Mouse (Mus musculus) forebrain, embryonic 13.5 days (tissue): Measurements from ENCODE around the gene Fdx1l. TPM values are rescaled to one million over a fixed set of nuclear protein-coding genes. Genes with fewer than 3 reads are reported as not detected.
"Not testable (repeated sequence)": the region's sequence is repeated elsewhere in the genome, so short reads cannot be mapped to it uniquely, and the experiment has no call there.

Source experiments
- ATAC-seq: fragments of 200-750 bp; cut with Nextera tagmentation; 2 replicates; pipeline ENCODE4 v1.8.0; 2017
- H3K27ac ChIP-seq: fragments of 300-500 bp; sonication (generic); 2 replicates; pipeline ENCODE4 v1.5.1; 2015; ENCODE audit warnings: inconsistent platforms, mild to moderate bottlenecking, moderate library complexity
- H3K27me3 ChIP-seq: fragments of 300-500 bp; sonication (generic); 2 replicates; pipeline ENCODE4 v1.6.1; 2015; ENCODE audit warnings: mild to moderate bottlenecking, inconsistent platforms
- H3K36me3 ChIP-seq: fragments of 300-500 bp; sonication (generic); 2 replicates; pipeline ENCODE4 v1.6.1; 2015; ENCODE audit warnings: mild to moderate bottlenecking, inconsistent platforms; ENCODE audit not compliant: poor library complexity, severe bottlenecking
- H3K4me1 ChIP-seq: fragments of 300-500 bp; sonication (generic); 2 replicates; pipeline ENCODE4 v1.6.1; 2015; ENCODE audit warnings: inconsistent platforms
- H3K4me2 ChIP-seq: fragments of 300-500 bp; sonication (generic); 2 replicates; pipeline ENCODE4 v1.6.1; 2015; ENCODE audit warnings: inconsistent platforms, mild to moderate bottlenecking, moderate library complexity
- H3K4me3 ChIP-seq: fragments of 300-500 bp; sonication (generic); 2 replicates; pipeline ENCODE4 v1.5.1; 2015; ENCODE audit warnings: mild to moderate bottlenecking, inconsistent platforms
- H3K9ac ChIP-seq: fragments of 300-500 bp; sonication (generic); 2 replicates; pipeline ENCODE4 v1.6.1; 2015; ENCODE audit warnings: mild to moderate bottlenecking, inconsistent platforms
- H3K9me3 ChIP-seq: fragments of 300-500 bp; sonication (generic); replicated peaks from 2 replicates; pipeline ENCODE4 v1.6.1; 2016; ENCODE audit warnings: inconsistent platforms
- WGBS: fragments of 180-500 bp; shearing (Covaris S2); methylation state at CpG from one replicate; pipeline ENCODE4 v1.1.7; 2015; 5-methylcytosine and 5-hydroxymethylcytosine counted together
- polyA plus RNA-seq: library from polyadenylated mRNA; unstranded; fragments of >200 nt; fragmentation: Nextera tagmentation; extraction: Ambion mirVana; gene quantifications from 2 replicates; pipeline ENCODE4 v1.2.1, GENCODE M21; 2015

The Fdx1l gene
- polyA plus RNA-seq, 1 experiment from 2014 or later: 46.0 TPM

DNA sequence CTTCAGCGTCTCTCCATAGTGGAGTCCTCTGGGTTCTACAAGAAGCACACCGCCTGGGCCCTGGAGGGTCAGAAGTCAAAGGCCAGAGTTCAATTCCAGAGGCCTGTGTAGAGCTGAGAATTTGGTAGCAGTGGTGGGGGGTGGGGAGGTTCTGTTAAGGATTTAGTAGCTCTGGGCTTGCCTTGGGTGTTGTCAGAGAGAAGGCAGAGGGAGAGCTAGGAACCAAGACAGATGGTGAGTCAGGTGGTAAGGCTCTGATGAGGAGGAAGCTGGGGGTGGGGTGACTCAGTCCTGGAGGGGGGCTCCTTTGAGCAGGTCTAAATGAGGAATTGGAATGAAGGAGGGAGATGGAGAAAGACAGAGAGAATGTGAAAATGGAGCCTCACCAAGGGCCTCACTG is 10.5 kb downstream of the Fdx1l start:
- ATAC-seq: no peak
- Histone ChIP-seq H3K4me3 (no peak overlapping the region), H3K4me1 (no peaks in the 10 kb centered on the region), H3K27ac (no peak overlapping the region), H3K4me2 (no peak overlapping the region), H3K9ac (no peak overlapping the region), H3K9me3 (no peaks in the 10 kb centered on the region), H3K36me3 (peaks cover 52% of the 10 kb centered on the region), H3K27me3 (no peaks in the 10 kb centered on the region)
- WGBS: 83% methylated on average over 2 of the region's 2 CpGs

- H3K36me3 ChIP-seq: no peaks in the 10 kb centered on the region
- H3K4me2 ChIP-seq: no peak overlapping the region
- 65% methylated on average over 10 of the region's 10 CpGs for WGBS
- peaks cover 5% of the 10 kb centered on the region; the same call in 1 of the 2 replicates for H3K27me3 ChIP-seq
- no peaks in the 10 kb centered on the region for H3K9me3 ChIP-seq
- no peak overlapping the region for H3K9ac ChIP-seq
- H3K4me1 ChIP-seq: no peaks in the 10 kb centered on the region
- H3K4me3 ChIP-seq: no peak overlapping the region
- ATAC-seq: no peak
- H3K27ac ChIP-seq: no peak overlapping the region
These were observed 21.8 kb downstream of the Fdx1l start for GRCm38 (mm10) chr9:21051578-21051977.

- Histone ChIP-seq H3K4me2 (no peak overlapping the region), H3K9ac (no peak overlapping the region), H3K27me3 (peaks cover 12% of the 10 kb centered on the region), H3K36me3 (no peaks in the 10 kb centered on the region), H3K9me3 (no peaks in the 10 kb centered on the region), H3K27ac (no peak overlapping the region), H3K4me3 (no peak overlapping the region), H3K4me1 (no peaks in the 10 kb centered on the region)
- 78% methylated on average over 3 of the region's 3 CpGs for WGBS
- ATAC-seq: no peak
These were observed 28.2 kb downstream of the Fdx1l start for GRCm38 (mm10) chr9:21045235-21045634.

GRCm38 (mm10) chr9:21044785-21045184 is 28.6 kb downstream of the Fdx1l start:
- peaks cover 16% of the 10 kb centered on the region for H3K27me3 ChIP-seq
- not testable (repeated sequence) for H3K4me2 ChIP-seq, H3K9me3 ChIP-seq, H3K27ac ChIP-seq, H3K4me3 ChIP-seq, H3K4me1 ChIP-seq, ATAC-seq, H3K36me3 ChIP-seq, H3K9ac ChIP-seq
- WGBS: 68% methylated on average over 1 of the region's 1 CpGs

DNA sequence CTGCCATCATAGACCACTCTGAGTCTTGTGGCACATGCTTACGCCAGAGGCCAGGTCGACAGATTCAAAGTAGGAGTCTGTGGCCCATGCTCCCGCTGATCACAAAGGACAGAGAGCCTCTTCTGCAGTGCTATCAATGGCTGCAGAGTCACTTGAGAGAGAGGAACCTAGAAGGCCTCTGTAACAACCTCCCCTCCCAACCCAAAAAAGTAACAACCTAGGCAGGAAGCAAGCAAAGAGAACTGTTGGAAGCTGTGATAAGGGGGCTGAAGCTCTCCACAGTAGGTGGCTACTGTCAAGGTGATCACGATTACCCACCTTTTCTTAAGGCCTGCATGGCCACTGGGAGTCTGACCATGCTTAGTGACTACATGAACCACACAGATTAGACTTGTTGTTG is 29.9 kb downstream of the Fdx1l start:
- H3K4me1 ChIP-seq: no peaks in the 10 kb centered on the region
- H3K9me3 ChIP-seq: no peaks in the 10 kb centered on the region
- H3K4me2 ChIP-seq: no peak overlapping the region
- H3K4me3 ChIP-seq: no peak overlapping the region
- peaks cover 29% of the 10 kb centered on the region for H3K27me3 ChIP-seq
- no peak overlapping the region for H3K9ac ChIP-seq
- H3K27ac ChIP-seq: no peak overlapping the region
- ATAC-seq: no peak
- no peaks in the 10 kb centered on the region for H3K36me3 ChIP-seq
- 88% methylated on average over 4 of the region's 4 CpGs for WGBS

- 44% methylated on average over 4 of the region's 4 CpGs for WGBS
- no peak for ATAC-seq
- no peak overlapping the region for H3K4me3 ChIP-seq
- peaks cover 16% of the 10 kb centered on the region for H3K4me1 ChIP-seq
- H3K36me3 ChIP-seq: no peaks in the 10 kb centered on the region
- H3K4me2 ChIP-seq: no peak overlapping the region
- no peak overlapping the region for H3K27ac ChIP-seq
- H3K27me3 ChIP-seq: peaks cover 47% of the 10 kb centered on the region
- H3K9me3 ChIP-seq: no peaks in the 10 kb centered on the region
- H3K9ac ChIP-seq: no peak overlapping the region; the same call in 1 of the 2 replicates
These were observed 32.1 kb downstream of the Fdx1l start for GRCm38 (mm10) chr9:21041308-21041707.

DNA sequence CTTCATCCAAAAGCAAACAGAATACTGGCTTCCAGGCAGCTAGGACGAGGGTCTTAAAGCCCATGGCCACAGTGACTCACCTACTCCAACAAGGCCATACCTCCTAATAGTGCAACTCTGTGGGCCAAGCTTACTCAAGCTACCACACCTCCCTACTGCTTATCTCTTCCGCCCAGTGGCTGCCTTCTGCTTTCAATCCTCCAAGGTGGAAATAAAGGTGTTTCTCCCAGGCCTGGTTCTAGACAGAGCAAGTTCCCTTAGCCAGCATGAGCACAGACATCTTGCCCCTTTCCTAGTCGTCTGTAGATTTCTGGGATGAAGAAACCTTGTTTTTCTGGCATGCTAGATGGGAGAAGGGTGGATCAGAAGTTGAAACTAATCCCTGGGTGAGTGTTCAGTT is 33.6 kb downstream of the Fdx1l start:
- Histone ChIP-seq H3K27ac (no peak overlapping the region), H3K4me2 (no peak overlapping the region), H3K36me3 (no peaks in the 10 kb centered on the region), H3K4me1 (peaks cover 19% of the 10 kb centered on the region), H3K4me3 (no peak overlapping the region), H3K9ac (no peak overlapping the region), H3K9me3 (no peaks in the 10 kb centered on the region), H3K27me3 (peaks cover 62% of the 10 kb centered on the region)
- WGBS: 73% methylated on average over 3 of the region's 3 CpGs
- no peak for ATAC-seq

GRCm38 (mm10) chr9:21037481-21037891 is 35.9 kb downstream of the Fdx1l start:
- Histone ChIP-seq H3K27me3 (peaks cover 84% of the 10 kb centered on the region), H3K36me3 (no peaks in the 10 kb centered on the region), H3K9me3 (no peaks in the 10 kb centered on the region), H3K9ac (peak overlapping the region; percentile 64), H3K27ac (no peak overlapping the region), H3K4me3 (peak overlapping the region; percentile 42), H3K4me2 (peak overlapping the region; percentile 66), H3K4me1 (peaks cover 30% of the 10 kb centered on the region)
- ATAC-seq: peak; percentile 50; the same call in 1 of the 2 replicates
- WGBS: 1% methylated on average over 31 of the region's 31 CpGs

- Histone ChIP-seq H3K4me2 (peak overlapping the region; percentile 66), H3K27me3 (peaks cover 92% of the 10 kb centered on the region), H3K4me1 (peaks cover 38% of the 10 kb centered on the region), H3K4me3 (peak overlapping the region; percentile 42), H3K36me3 (no peaks in the 10 kb centered on the region), H3K9me3 (no peaks in the 10 kb centered on the region), H3K27ac (no peak overlapping the region), H3K9ac (no peak overlapping the region)
- no peak for ATAC-seq
- WGBS: under 1% methylated on average over 22 of the region's 22 CpGs
These were observed 36.7 kb downstream of the Fdx1l start for GRCm38 (mm10) chr9:21036666-21037065.

DNA sequence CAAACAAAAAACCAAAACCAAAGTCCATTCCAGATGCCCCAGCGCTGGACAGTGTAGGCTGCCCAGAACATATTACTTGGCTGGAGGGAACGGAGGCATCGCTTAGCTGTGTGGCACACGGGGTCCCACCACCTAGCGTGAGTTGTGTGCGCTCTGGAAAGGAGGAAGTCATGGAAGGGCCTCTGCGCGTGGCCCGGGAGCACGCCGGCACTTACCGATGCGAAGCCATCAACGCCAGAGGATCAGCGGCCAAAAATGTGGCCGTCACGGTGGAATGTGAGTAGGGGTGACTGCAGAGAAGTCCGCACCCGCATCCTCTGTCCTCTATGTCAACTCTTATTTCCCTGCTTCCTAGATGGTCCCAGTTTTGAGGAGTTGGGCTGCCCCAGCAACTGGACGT is 37.3 kb downstream of the Fdx1l start:
- H3K4me3 ChIP-seq: peak overlapping the region; percentile 42; the same call in 1 of the 2 replicates
- no peaks in the 10 kb centered on the region for H3K9me3 ChIP-seq
- H3K4me2 ChIP-seq: peak overlapping the region; percentile 66; the same call in 1 of the 2 replicates
- no peak for ATAC-seq
- peaks cover 44% of the 10 kb centered on the region for H3K4me1 ChIP-seq
- WGBS: 7% methylated on average over 20 of the region's 20 CpGs
- no peak overlapping the region for H3K9ac ChIP-seq
- H3K36me3 ChIP-seq: no peaks in the 10 kb centered on the region
- peaks cover 97% of the 10 kb centered on the region for H3K27me3 ChIP-seq
- H3K27ac ChIP-seq: no peak overlapping the region

GRCm38 (mm10) chr9:21035586-21035985 is 37.8 kb downstream of the Fdx1l start:
- H3K27me3 ChIP-seq: peaks cover 99% of the 10 kb centered on the region
- H3K9ac ChIP-seq: no peak overlapping the region
- H3K4me1 ChIP-seq: peaks cover 49% of the 10 kb centered on the region
- no peak overlapping the region for H3K4me3 ChIP-seq
- no peak overlapping the region for H3K4me2 ChIP-seq
- no peak overlapping the region for H3K27ac ChIP-seq
- H3K36me3 ChIP-seq: no peaks in the 10 kb centered on the region
- no peak for ATAC-seq
- H3K9me3 ChIP-seq: no peaks in the 10 kb centered on the region
- WGBS: 11% methylated on average over 9 of the region's 9 CpGs

- Histone ChIP-seq H3K4me2 (no peak overlapping the region), H3K9ac (no peak overlapping the region), H3K4me1 (peaks cover 59% of the 10 kb centered on the region)
These were observed 38.8 kb downstream of the Fdx1l start for GRCm38 (mm10) chr9:21034481-21035085.

DNA sequence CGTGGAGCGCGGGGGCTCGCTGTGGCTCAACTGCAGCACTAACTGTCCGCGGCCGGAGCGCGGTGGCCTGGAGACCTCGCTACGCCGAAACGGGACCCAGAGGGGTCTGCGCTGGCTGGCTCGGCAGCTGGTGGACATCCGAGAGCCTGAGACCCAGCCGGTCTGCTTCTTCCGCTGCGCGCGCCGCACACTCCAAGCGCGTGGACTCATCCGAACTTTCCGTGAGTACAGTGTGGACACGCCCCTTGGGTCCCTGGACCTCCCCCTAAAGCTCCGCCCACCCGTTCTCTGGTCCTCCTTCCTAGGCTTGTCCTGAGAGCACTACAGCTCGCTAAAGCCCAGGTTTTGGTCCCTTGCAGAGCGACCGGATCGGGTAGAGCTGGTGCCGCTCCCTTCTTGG is 40.3 kb downstream of the Fdx1l start:
- peak overlapping the region; percentile 39; the same call in 1 of the 2 replicates for H3K9ac ChIP-seq
- H3K4me2 ChIP-seq: peak overlapping the region; percentile 94
- peak overlapping the region; percentile 50 for H3K4me3 ChIP-seq
- no peak overlapping the region for H3K27ac ChIP-seq
- H3K36me3 ChIP-seq: no peaks in the 10 kb centered on the region
- H3K27me3 ChIP-seq: peaks cover 99% of the 10 kb centered on the region
- H3K4me1 ChIP-seq: peaks cover 66% of the 10 kb centered on the region
- under 1% methylated on average over 34 of the region's 34 CpGs for WGBS
- no peaks in the 10 kb centered on the region for H3K9me3 ChIP-seq
- ATAC-seq: 0 out of 2 replicates have a peak, but pooled peaks have one; percentile 19

More at GRCm38 (mm10) chr9:21034481-21035085, 38.8 kb downstream of the Fdx1l start:
- Histone ChIP-seq H3K4me3 (no peak overlapping the region; the same call in 1 of the 2 replicates), H3K27me3 (peaks cover 99% of the 10 kb centered on the region), H3K36me3 (no peaks in the 10 kb centered on the region), H3K9me3 (no peaks in the 10 kb centered on the region), H3K27ac (no peak overlapping the region)
- ATAC-seq: no peak
- WGBS: 2% methylated on average over 17 of the region's 17 CpGs
